Mouse (Mus musculus) CH12F3 (cell line): ENCODE measurements around the gene Spdef.

Source experiments
- in situ Hi-C: fragments of 300-500 bp; cut with MboI; formaldehyde crosslinking; loops from 2 replicates; pipeline ENCODE4 v1.14.3; 2020; ENCODE audit warnings: low sequenced_read_pairs

The Spdef gene

DNA sequence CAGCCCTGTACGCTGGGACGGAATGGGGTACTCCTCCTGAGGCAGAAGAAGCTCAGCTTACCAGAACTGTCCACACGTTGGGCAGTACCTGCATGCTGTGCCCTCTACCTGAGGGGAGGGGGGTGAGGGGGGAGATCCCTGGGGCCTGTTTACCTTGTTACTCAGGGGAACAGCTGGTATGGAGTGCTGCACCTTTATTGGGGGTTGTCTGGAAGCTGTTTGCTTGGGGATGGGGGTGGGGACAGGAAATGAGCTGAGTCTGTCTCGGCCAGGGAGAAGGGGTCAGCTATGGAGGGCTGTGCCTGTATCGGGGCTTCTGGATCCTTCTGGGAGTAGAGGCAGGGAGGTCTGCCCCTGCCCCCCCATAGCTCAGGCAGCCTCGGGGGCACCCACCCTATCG is 2.2 kb downstream of the Spdef start:
- in situ Hi-C loops: no loop called here

DNA sequence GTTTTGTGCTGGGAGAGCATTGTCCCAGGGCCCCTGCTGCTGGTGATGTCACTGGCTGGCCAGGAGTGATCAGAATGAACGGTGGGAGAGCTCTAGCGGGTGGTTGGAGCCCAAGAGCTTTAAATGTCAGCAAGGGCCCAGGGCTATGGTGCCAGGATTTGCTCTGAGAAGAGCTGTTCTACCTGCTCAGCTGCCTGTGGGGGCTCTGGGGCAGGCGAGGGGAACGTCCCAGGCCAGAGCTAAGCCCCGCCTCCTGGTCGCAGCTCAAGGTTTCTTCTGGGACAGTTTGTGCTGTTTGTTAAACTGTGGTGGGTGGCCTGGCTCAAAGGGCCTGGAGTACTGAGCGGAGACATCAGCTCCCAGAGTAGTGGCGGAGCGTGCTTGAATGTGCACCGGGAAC is 3.3 kb downstream of the Spdef start:
- in situ Hi-C loops: no loop called here

DNA sequence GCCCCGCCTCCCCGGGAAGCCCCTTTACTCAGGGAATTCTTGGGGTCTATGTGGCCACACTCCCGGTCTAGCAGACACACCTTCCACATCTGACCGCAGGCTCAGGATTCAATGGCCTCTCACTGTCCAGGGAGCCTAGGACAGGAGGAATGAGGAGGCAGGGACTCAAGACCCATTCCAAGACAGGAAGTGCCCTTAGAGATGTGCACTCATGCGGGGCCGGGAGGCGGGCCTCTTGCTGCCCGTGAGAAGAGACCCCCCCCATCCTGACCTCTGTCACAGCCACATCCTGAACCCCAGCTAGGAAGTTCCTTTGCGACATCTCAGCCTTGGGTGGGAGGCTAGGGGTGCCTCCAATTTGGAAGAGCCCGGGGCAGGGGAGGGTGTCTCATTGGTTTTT is 3.7 kb downstream of the Spdef start:
- in situ Hi-C loops: no loop called here

- in situ Hi-C loops: no loop called here
Measured at GRCm38 (mm10) chr17:27724327-27724726, 4.4 kb downstream of the Spdef start.

GRCm38 (mm10) chr17:27721125-27721664 is 7.6 kb downstream of the Spdef start:
- in situ Hi-C loops: no loop called here

- in situ Hi-C loops: no loop called here
Measured at GRCm38 (mm10) chr17:27720326-27720725, 8.4 kb downstream of the Spdef start.

- in situ Hi-C loops: no loop called here
Measured at GRCm38 (mm10) chr17:27719663-27720062, 9.1 kb downstream of the Spdef start.

GRCm38 (mm10) chr17:27718250-27718649 is 10.5 kb downstream of the Spdef start:
- in situ Hi-C loops: no loop called here

DNA sequence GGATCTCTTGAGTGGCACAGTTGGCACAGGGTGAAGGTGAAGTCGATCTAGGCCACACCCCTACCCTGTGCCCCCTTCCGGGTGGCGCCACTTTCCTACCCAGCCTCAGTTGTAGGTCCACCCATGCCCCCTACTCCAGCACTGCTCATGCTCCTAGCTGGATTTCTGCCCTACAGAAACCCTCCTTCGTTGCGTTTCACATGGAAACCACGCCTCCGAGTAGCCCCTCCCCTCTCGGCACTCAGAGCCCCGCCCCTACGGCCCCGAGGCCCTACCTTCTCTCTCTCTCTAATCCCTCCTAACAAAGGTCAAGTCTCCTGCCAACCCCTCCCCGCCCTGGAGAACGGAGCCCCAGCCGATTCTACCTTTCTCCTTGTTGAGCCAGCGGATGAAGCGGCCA is 12.0 kb downstream of the Spdef start:
- in situ Hi-C loops: no loop called here

GRCm38 (mm10) chr17:27712832-27713231 is 15.9 kb downstream of the Spdef start:
- in situ Hi-C loops: no loop called here

GRCm38 (mm10) chr17:27709650-27710049 is 19.1 kb downstream of the Spdef start:
- in situ Hi-C loops: no loop called here

DNA sequence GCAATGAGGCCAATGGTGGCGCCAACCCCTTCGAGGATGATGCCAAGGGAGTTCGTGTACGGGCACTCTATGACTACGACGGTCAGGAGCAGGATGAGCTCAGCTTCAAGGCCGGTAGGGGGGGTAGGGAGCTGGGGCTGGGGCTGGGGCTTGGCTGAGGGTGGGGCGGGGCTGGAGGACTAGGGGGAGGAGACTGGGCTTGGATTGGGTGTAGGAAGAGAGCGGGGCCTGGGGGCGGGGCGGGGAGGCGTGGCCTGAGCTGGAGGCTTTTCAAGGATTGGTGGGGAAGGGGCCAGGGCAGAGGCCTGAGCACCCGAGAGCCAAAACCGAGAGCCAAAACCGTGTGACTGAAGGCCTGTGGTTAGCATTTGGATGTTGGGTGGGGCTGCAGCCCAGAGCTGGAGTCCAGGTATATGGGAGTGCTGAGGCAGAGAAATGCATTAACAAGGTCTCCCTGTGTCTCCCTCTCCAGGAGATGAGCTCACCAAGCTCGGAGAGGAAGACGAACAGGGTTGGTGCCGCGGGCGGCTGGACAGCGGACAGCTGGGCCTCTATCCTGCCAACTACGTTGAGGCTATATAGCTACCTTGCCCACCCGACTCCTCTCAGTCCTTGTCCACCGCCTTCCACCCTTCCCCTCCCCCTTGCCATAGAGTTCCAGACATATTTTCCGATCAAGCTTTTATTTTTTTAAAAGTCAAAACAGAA is 20.6 kb downstream of the Spdef start:
- in situ Hi-C loops: no loop called here

DNA sequence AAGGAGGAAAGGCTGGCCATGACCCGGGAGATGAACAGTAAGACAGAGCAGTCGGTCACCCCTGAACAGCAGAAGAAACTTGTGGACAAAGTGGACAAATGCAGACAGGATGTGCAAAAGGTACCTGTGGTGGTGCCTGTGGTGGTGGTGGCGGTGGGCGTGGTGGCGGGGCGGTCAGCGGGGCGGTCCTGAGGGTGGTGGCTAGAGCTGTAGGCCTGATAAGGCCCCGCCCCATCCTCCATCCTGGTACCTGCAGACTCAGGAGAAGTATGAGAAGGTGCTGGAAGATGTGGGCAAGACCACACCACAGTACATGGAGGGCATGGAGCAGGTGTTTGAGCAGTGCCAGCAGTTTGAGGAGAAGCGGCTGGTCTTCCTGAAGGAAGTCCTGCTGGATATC is 23.1 kb downstream of the Spdef start:
- in situ Hi-C loops: no loop called here

DNA sequence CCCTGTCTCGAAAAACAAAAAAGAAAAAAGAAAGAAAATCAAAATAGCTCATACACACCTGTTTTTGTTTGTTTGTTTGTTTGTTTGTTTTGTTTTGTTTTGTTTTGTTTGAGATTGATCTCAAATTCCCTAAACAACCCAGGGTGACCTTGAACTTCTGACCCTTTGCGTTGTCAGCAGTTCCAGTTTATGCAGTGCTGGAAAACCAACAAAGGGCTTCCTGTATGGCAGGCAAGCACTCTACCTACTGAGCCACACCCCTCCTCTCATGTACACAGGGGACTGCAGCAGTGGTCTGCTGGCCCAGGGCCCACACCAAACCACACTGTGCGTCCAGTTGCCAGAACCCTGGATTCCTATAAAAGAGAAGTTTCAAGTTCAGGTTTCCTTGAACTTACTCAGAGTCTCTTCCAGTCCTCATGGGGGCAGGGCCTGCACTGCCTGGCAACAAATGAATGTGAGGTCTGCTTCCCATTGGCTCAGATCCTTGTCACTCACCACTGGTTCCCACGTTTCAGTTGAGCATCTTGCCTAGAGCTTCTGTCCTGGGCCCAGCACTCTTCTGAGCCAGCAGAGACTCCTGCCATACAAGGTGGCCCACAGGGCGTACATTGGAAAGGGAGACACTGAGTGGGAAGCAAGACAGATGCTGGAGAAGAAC is 24.7 kb downstream of the Spdef start:
- in situ Hi-C loops: no loop called here

DNA sequence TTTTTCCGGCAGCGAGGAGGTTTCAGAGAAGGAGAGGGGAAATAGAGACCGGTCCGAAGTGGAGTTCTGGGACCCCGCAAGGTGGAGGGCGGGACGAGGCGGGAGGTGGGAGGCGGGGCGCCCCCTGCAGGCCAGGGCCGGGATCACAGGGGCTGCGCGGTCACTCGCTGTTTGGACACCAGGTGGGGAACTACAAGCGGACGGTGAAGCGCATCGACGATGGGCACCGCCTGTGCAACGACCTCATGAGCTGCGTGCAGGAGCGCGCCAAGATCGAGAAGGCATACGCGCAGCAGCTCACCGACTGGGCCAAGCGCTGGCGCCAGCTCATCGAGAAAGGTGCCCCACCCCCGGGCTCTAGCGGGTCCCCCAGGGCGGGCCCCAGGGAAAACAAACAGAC is 26.2 kb downstream of the Spdef start:
- in situ Hi-C loops: no loop called here

GRCm38 (mm10) chr17:27701856-27702255 is 26.9 kb downstream of the Spdef start:
- in situ Hi-C loops: no loop called here

- in situ Hi-C loops: no loop called here
Measured at GRCm38 (mm10) chr17:27700812-27701211, 27.9 kb downstream of the Spdef start.

- in situ Hi-C loops: no loop called here
Measured at GRCm38 (mm10) chr17:27699641-27700244, 29.0 kb downstream of the Spdef start.

- in situ Hi-C loops: no loop called here
Measured at GRCm38 (mm10) chr17:27690993-27691693, 37.6 kb downstream of the Spdef start.

DNA sequence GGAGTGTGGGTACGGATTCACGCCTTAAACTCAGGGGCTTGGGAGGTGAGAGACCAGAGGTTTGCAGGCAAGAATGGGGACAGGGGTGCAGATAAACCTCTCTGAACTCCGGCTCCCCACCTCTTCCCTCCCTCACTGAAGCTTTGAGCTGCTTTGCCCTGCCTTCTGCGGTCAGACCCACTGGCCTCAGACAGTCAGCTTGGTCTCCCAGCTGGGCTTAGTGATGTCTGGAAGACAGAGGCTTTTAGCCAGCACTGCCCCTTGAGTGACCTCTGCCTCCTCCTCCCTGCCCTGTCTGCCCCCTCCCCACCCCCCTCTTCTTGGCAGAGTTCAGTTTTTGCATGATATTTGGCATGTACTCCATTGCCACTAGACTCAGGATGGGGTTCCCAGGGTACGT is 42.4 kb downstream of the Spdef start:
- in situ Hi-C loops: no loop called here

DNA sequence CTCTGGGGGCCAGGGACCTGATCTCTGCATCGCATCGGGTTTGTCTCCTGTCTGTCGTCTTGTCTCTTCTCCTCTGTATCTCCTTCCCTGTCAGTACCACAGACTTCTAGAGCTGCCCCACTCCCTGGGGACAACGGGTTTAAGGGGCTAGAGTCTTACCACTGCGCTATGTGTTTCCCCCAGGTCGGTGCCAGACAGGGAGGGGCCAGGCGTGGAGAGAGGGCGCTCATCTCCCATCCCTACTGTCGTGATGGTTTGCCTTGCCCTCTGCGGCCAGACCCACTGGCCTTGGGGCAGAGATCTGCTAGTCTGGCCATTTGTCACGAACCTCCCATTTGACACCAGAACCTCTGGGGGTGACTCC is 43.2 kb downstream of the Spdef start:
- in situ Hi-C loops: no loop called here
